Mouse (Mus musculus): ENCODE results near the gene Tesk1. TPM values are rescaled to one million over a fixed set of nuclear protein-coding genes. Genes with fewer than 3 reads are reported as not detected.
"Not testable (repeated sequence)": the region's sequence is repeated elsewhere in the genome, so short reads cannot be mapped to it uniquely, and the experiment has no call there.

The Tesk1 gene
- polyA plus RNA-seq, 1 experiment from 2014 or later, result 1.6 TPM

GRCm38 (mm10) chr4:43478906-43479832, 37.4 kb downstream of the Tesk1 start:
- no peaks in the 10 kb centered on the region for H3K9me3 ChIP-seq (replicated peaks; ENCODE audit: control insufficient read depth, low read length)
- H3K27me3 ChIP-seq (ENCODE audit: control insufficient read depth, insufficient read depth, low read length), result no peaks in the 10 kb centered on the region
- no peak overlapping the region for H3K27ac ChIP-seq (ENCODE audit: low read length)
- peaks cover 4% of the 10 kb centered on the region; the same call in 1 of the 2 replicates for H3K4me1 ChIP-seq (ENCODE audit: control insufficient read depth, insufficient read depth, low read length)
- 47% methylated on average over 24 of the region's 24 CpGs for WGBS
- peak overlapping the region; percentile 58 for H3K4me2 ChIP-seq (ENCODE audit: low read depth, low read length)
- H3K4me3 ChIP-seq (ENCODE audit: low read length), result no peak overlapping the region
- H3K9ac ChIP-seq (ENCODE audit: low read length), result no peak overlapping the region
- H3K36me3 ChIP-seq (ENCODE audit: control insufficient read depth, insufficient read depth), result no peaks in the 10 kb centered on the region
- ATAC-seq (replicated peaks; ENCODE audit: extremely low read depth, insufficient read depth, low FRiP score), result no peak

- peaks cover 4% of the 10 kb centered on the region; the same call in 1 of the 2 replicates for H3K4me1 ChIP-seq (ENCODE audit: control insufficient read depth, insufficient read depth, low read length)
- no peak overlapping the region for H3K9ac ChIP-seq (ENCODE audit: low read length)
- no peak overlapping the region for H3K27ac ChIP-seq (ENCODE audit: low read length)
- no peaks in the 10 kb centered on the region for H3K36me3 ChIP-seq (ENCODE audit: control insufficient read depth, insufficient read depth)
- no peak overlapping the region for H3K4me3 ChIP-seq (ENCODE audit: low read length)
- H3K9me3 ChIP-seq (replicated peaks; ENCODE audit: control insufficient read depth, low read length), result no peaks in the 10 kb centered on the region; the same call in 1 of the 2 replicates
- WGBS, result 76% methylated on average over 5 of the region's 5 CpGs
- no peaks in the 10 kb centered on the region for H3K27me3 ChIP-seq (ENCODE audit: control insufficient read depth, insufficient read depth, low read length)
- ATAC-seq (replicated peaks; ENCODE audit: extremely low read depth, insufficient read depth, low FRiP score), result no peak
- no peak overlapping the region for H3K4me2 ChIP-seq (ENCODE audit: low read depth, low read length)
Observed at GRCm38 (mm10) chr4:43480985-43481384, 39.2 kb downstream of the Tesk1 start.

GRCm38 (mm10) chr4:43481894-43482456, 40.2 kb downstream of the Tesk1 start:
- Histone ChIP-seq H3K27ac (ENCODE audit: low read length) (no peak overlapping the region), H3K4me3 (ENCODE audit: low read length) (no peak overlapping the region; the same call in 1 of the 2 replicates), H3K4me2 (ENCODE audit: low read depth, low read length) (peak overlapping the region; percentile 26), H3K27me3 (ENCODE audit: control insufficient read depth, insufficient read depth, low read length) (no peaks in the 10 kb centered on the region), H3K36me3 (ENCODE audit: control insufficient read depth, insufficient read depth) (no peaks in the 10 kb centered on the region), H3K4me1 (ENCODE audit: control insufficient read depth, insufficient read depth, low read length) (peaks cover 4% of the 10 kb centered on the region; the same call in 1 of the 2 replicates), H3K9me3 (replicated peaks; ENCODE audit: control insufficient read depth, low read length) (no peaks in the 10 kb centered on the region; the same call in 1 of the 2 replicates), H3K9ac (ENCODE audit: low read length) (no peak overlapping the region)
- 49% methylated on average over 7 of the region's 7 CpGs for WGBS
- no peak for ATAC-seq (replicated peaks; ENCODE audit: extremely low read depth, insufficient read depth, low FRiP score)

- H3K4me1 ChIP-seq (ENCODE audit: control insufficient read depth, insufficient read depth, low read length), result peaks cover 4% of the 10 kb centered on the region; the same call in 1 of the 2 replicates
- H3K27me3 ChIP-seq (ENCODE audit: control insufficient read depth, insufficient read depth, low read length), result no peaks in the 10 kb centered on the region
- H3K9ac ChIP-seq (ENCODE audit: low read length), result 0 out of 2 replicates have a peak overlapping the region, but pooled peaks have one; percentile 21
- H3K36me3 ChIP-seq (ENCODE audit: control insufficient read depth, insufficient read depth), result no peaks in the 10 kb centered on the region
- H3K27ac ChIP-seq (ENCODE audit: low read length), result no peak overlapping the region
- ATAC-seq (replicated peaks; ENCODE audit: extremely low read depth, insufficient read depth, low FRiP score), result no peak
- H3K4me2 ChIP-seq (ENCODE audit: low read depth, low read length), result peak overlapping the region; percentile 26
- 57% methylated on average over 10 of the region's 10 CpGs for WGBS
- peak overlapping the region; percentile 0; the same call in 1 of the 2 replicates for H3K4me3 ChIP-seq (ENCODE audit: low read length)
- no peaks in the 10 kb centered on the region; the same call in 1 of the 2 replicates for H3K9me3 ChIP-seq (replicated peaks; ENCODE audit: control insufficient read depth, low read length)
Observed at GRCm38 (mm10) chr4:43482591-43482990, 40.9 kb downstream of the Tesk1 start.

- H3K27me3 ChIP-seq (ENCODE audit: control insufficient read depth, insufficient read depth, low read length), result no peaks in the 10 kb centered on the region
- 0 out of 2 replicates have a peak, but pooled peaks cover under 1% of the 10 kb centered on the region for H3K4me1 ChIP-seq (ENCODE audit: control insufficient read depth, insufficient read depth, low read length)
- peak; percentile 21; the same call in 1 of the 2 replicates for ATAC-seq (replicated peaks; ENCODE audit: extremely low read depth, insufficient read depth, low FRiP score)
- no peaks in the 10 kb centered on the region for H3K36me3 ChIP-seq (ENCODE audit: control insufficient read depth, insufficient read depth)
- H3K4me2 ChIP-seq (ENCODE audit: low read depth, low read length), result peak within 1 kb of the TSS; percentile 26
- H3K27ac ChIP-seq (ENCODE audit: low read length), result no peak within 1 kb of the TSS
- H3K9ac ChIP-seq (ENCODE audit: low read length), result 0 out of 2 replicates have a peak within 1 kb of the TSS, but pooled peaks have one; percentile 21
- no peaks in the 10 kb centered on the region; the same call in 1 of the 2 replicates for H3K9me3 ChIP-seq (replicated peaks; ENCODE audit: control insufficient read depth, low read length)
- 53% methylated on average over 12 of the region's 12 CpGs for WGBS
- H3K4me3 ChIP-seq (ENCODE audit: low read length), result peak within 1 kb of the TSS; percentile 14; the same call in 1 of the 2 replicates
Observed at GRCm38 (mm10) chr4:43483535-43484091, 41.9 kb downstream of the Tesk1 start, which contains the start of gene Sit1. Gene Sit1 (minus strand): TSS chr4:43483734.

- H3K27ac ChIP-seq (ENCODE audit: low read length); H3K36me3 ChIP-seq (ENCODE audit: control insufficient read depth, insufficient read depth); ATAC-seq (replicated peaks; ENCODE audit: extremely low read depth, insufficient read depth, low FRiP score); H3K9ac ChIP-seq (ENCODE audit: low read length); H3K4me3 ChIP-seq (ENCODE audit: low read length); H3K4me2 ChIP-seq (ENCODE audit: low read depth, low read length); H3K9me3 ChIP-seq (replicated peaks; ENCODE audit: control insufficient read depth, low read length); H3K4me1 ChIP-seq (ENCODE audit: control insufficient read depth, insufficient read depth, low read length); H3K27me3 ChIP-seq (ENCODE audit: control insufficient read depth, insufficient read depth, low read length): not testable (repeated sequence)
- 80% methylated on average over 5 of the region's 5 CpGs for WGBS
Observed at GRCm38 (mm10) chr4:43485666-43486065, 43.9 kb downstream of the Tesk1 start.

- 89% methylated on average over 3 of the region's 3 CpGs for WGBS
- Histone ChIP-seq H3K27ac (ENCODE audit: low read length) (no peak overlapping the region), H3K9ac (ENCODE audit: low read length) (no peak overlapping the region), H3K36me3 (ENCODE audit: control insufficient read depth, insufficient read depth) (no peaks in the 10 kb centered on the region), H3K27me3 (ENCODE audit: control insufficient read depth, insufficient read depth, low read length) (no peaks in the 10 kb centered on the region), H3K4me1 (ENCODE audit: control insufficient read depth, insufficient read depth, low read length) (peaks cover 6% of the 10 kb centered on the region), H3K9me3 (replicated peaks; ENCODE audit: control insufficient read depth, low read length) (peaks cover 3% of the 10 kb centered on the region), H3K4me2 (ENCODE audit: low read depth, low read length) (no peak overlapping the region), H3K4me3 (ENCODE audit: low read length) (no peak overlapping the region)
- no peak for ATAC-seq (replicated peaks; ENCODE audit: extremely low read depth, insufficient read depth, low FRiP score)
Observed at GRCm38 (mm10) chr4:43489611-43490010, 47.9 kb downstream of the Tesk1 start.

- WGBS, result 76% methylated on average over 5 of the region's 5 CpGs
- no peak for ATAC-seq (replicated peaks; ENCODE audit: extremely low read depth, insufficient read depth, low FRiP score)
Observed at GRCm38 (mm10) chr4:43490801-43491200, 49.1 kb downstream of the Tesk1 start.

More at GRCm38 (mm10) chr4:43490801-43491200, 49.1 kb downstream of the Tesk1 start:
- H3K4me2 ChIP-seq (ENCODE audit: low read depth, low read length), result no peak overlapping the region
- H3K27me3 ChIP-seq (ENCODE audit: control insufficient read depth, insufficient read depth, low read length), result no peaks in the 10 kb centered on the region
- no peak overlapping the region for H3K27ac ChIP-seq (ENCODE audit: low read length)
- H3K4me3 ChIP-seq (ENCODE audit: low read length), result no peak overlapping the region
- 0 out of 2 replicates have a peak, but pooled peaks cover under 1% of the 10 kb centered on the region for H3K36me3 ChIP-seq (ENCODE audit: control insufficient read depth, insufficient read depth)
- no peak overlapping the region for H3K9ac ChIP-seq (ENCODE audit: low read length)
- peaks cover 3% of the 10 kb centered on the region for H3K9me3 ChIP-seq (replicated peaks; ENCODE audit: control insufficient read depth, low read length)
- peaks cover 12% of the 10 kb centered on the region for H3K4me1 ChIP-seq (ENCODE audit: control insufficient read depth, insufficient read depth, low read length)
